Mouse (Mus musculus) heart, adult 9 months (tissue): Measurements from ENCODE around the gene Gsdma2.
"Not testable (repeated sequence)": the region's sequence is repeated elsewhere in the genome, so short reads cannot be mapped to it uniquely, and the experiment has no call there.

Source experiments
- DNase-seq, 2 experiments: peaks; one replicate each; pipeline ENCODE4 v3.0.0; 2022; ENCODE audit warnings: low spot score in 2 of 2

Gene Gsdma2

DNA sequence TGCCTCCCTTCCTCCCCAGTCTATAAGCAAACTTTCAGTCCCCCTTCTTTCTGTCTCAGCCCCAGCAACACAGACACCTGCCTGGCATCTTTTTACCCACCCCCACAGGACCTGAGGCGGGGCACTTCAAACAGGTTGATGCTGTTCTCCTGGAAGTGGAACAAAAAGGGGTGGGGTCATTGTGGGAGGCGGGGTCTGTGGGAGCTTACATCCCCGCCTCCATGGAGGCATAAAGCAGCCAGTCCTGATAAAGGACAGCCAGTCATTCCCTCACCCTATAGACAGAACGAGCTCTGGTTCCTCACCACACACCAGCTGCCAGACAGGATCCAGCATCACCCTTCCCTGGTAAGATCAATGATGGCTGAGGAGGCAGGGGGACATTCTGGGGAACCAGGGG, 17.5 kb downstream of the Gsdma2 start, which contains the start of gene Gsdma:
TSS of gene Gsdma (plus strand) at position 261 of the 400 bp plus-strand sequence.
- DNase-seq, result no peak

- DNase-seq, result no peak
Measured at GRCm38 (mm10) chr11:98668984-98669383, 22.4 kb downstream of the Gsdma2 start.

DNA sequence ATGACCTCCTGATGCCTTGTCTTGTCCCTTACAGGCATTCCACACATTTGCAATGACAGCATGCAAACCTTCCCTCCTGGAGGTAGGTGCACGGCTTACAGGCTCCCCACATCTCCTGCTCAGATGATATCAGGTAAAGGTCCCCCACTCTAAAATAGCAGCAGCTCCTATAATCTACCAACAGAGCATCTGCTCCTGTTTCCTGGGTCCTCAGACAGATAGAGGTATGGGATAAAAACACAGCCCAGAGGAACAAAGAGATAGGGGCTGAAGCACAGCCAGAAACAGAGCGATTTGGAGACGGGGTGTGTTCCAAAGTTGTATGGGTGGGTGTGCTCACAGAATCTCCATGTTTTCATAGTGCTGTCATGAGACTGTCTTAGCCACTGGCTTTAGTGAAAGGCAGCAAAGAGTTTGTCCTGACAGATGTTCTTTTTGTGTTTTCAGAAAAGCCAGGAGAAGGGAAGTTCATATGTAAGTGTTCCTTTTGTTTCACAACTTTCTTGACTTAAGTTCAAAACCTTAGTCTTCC, 24.8 kb downstream of the Gsdma2 start:
- DNase-seq, result no peak

GRCm38 (mm10) chr11:98671857-98672256, 25.3 kb downstream of the Gsdma2 start:
- DNase-seq, result no peak

- no peak for DNase-seq
Measured at GRCm38 (mm10) chr11:98672482-98672881, 25.9 kb downstream of the Gsdma2 start.

- peak; percentile 27 to 43 for DNase-seq
Measured at GRCm38 (mm10) chr11:98673136-98673535, 26.6 kb downstream of the Gsdma2 start.

DNA sequence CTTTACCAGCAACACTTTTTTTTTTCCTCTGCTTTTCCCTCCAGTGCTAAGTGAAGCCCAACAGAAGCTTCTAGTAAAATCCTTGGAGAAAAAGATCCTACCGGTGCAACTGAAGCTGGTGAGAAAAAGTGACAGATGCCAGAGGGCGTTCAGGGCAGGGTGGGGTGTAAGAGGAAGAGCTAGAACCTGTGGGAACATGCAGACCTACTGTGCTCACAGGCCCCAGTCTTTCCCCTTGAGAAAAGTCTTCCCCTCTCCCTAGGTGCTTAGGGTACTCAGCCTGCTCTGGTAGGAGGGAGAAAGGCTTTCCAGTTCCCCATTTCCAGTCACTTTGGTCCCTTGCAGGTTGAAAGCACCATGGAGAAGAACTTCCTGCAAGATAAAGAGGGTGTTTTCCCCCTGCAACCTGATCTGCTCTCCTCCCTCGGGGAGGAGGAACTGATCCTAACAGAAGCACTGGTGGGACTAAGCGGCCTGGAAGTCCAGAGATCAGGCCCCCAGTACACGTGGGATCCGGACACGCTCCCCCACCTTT, 29.3 kb downstream of the Gsdma2 start:
- DNase-seq, result no peak

- DNase-seq, result no peak
Measured at GRCm38 (mm10) chr11:98680023-98680422, 33.5 kb downstream of the Gsdma2 start.

GRCm38 (mm10) chr11:98680595-98680994, 34.0 kb downstream of the Gsdma2 start:
- DNase-seq, result not testable (repeated sequence)

GRCm38 (mm10) chr11:98681186-98681585, 34.6 kb downstream of the Gsdma2 start:
- DNase-seq, result no peak

DNA sequence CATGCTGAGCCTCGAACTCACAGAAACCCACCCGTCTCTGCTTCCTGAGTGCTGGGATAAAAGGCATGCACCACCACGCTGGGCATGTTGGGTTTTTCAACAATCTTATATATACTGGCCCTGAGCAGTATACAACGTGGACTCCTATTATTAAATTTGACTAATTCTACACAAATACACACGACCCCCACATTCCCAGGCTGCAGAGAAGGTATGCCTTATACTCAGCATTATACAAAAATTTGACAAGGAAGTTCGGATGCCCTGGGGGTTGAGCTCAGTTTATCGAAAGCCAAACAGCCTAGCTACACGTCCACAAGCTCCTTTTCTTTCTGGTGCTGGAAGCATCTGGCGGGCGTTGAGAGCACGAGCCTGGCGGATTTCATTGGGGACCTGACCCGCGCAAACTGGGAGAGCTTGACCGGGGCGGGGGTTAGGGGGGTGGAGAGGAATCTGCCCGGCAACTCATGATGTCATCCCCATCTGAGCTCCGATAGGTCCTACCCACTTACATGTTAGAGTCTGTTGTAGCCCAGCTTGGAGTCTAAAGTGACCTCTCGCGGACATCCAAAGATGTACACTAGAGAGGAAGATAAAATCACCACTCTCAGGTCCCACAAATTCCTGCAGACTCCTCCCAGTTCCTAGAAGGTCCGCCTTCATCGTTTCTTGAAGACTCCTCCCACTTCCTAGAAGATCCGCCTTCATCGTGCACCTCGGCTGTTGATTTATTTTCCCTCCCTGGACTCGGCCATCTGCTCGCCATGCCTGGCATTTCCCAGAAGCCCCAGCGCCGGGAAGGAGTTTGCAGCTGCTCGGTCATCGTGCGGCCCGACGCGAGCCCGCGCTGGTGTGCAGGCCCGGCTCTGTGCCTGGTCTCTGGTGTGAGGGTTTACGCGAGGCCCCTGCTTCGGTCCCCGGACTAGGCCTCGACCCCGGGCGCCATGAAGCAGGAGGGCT, 35.5 kb downstream of the Gsdma2 start, which contains the start of gene Psmd3:
TSS of gene Psmd3 (plus strand) at position 769 of the 960 bp plus-strand sequence.
- DNase-seq, result peak; percentile 95 to 98

GRCm38 (mm10) chr11:98682811-98683210, 36.3 kb downstream of the Gsdma2 start:
- DNase-seq, result no peak

GRCm38 (mm10) chr11:98685642-98686041, 39.1 kb downstream of the Gsdma2 start:
- no peak for DNase-seq

GRCm38 (mm10) chr11:98686976-98687375, 40.4 kb downstream of the Gsdma2 start:
- DNase-seq, result no peak

DNA sequence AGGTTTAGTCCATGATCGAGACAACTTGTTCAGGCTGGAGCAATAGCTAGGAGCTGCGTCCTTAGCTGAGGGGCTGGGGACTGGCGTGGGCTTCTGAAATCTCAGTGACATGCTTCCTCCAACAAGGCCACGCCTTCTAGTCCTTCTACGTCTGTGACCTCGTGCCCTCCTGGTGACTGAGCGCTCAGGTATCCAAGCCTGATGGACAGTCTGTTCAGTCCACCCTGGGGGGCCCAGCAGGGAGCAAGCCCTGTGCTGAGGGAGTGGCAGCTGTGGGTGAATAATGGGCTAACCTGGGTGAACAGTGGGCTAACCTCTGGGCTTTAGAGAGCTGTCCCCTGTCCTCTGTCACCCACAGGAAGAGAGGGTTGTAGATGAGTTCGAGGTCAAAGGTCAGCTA, 41.5 kb downstream of the Gsdma2 start:
- DNase-seq, result no peak

- DNase-seq, result no peak
Measured at GRCm38 (mm10) chr11:98693201-98693600, 46.6 kb downstream of the Gsdma2 start.

DNA sequence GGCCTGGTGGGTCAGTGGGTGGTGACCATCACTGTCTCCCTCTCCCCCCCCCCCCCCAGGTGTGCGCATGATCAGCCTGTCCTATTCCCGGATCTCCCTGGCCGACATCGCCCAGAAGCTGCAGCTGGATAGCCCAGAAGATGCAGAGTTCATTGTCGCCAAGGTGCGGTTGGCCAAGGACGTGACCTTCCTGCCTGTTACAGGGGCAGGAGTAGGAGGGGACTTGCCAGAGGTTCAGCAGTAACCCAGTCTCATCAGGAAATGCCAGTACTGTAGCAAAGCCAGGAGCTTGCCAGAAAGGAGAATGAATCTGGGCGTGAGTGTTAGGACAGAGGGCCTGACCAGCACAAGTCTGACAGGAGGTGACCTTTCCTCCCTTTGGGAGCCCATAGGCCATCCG, 47.2 kb downstream of the Gsdma2 start:
- no peak for DNase-seq

GRCm38 (mm10) chr11:98694301-98694700, 47.7 kb downstream of the Gsdma2 start:
- no peak for DNase-seq

GRCm38 (mm10) chr11:98695408-98695807, 48.8 kb downstream of the Gsdma2 start:
- no peak for DNase-seq

DNA sequence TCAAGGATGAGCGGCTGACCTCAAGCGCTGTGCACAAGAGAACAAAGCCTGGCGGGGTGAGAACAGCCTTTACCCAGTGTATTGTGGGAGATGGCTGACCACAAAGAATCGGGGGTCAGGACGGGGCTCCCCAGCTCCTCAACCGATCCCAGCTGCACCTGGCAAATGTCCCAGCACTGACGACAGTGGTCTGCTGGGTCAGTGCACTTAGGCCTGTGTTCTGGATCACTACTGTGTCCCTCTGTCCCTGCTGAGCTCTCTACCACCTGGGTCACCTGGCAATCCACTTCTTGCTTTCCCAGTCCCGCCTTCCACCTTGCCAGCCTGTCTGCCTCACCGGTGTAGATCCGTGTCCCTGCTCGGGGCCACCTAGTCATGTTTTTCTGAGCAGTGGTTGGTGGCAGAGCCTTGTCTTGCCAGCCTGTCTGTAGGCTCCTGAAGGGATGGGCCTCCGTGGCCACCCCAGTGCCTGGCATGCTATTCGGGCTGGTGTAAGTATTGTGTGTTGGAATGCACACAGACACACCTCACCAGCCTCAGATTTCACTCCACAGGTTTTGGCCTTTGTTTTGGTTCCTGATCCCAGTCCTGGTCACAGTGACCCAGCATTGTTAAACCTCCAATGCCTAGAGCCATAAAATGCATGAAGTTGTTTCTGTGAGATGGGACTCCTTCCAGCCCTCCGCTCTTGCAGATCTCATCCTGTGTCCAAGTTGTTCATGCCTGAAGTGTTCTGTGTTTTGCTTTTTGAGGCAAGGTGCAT, 50.1 kb downstream of the Gsdma2 start:
- no peak for DNase-seq

DNA sequence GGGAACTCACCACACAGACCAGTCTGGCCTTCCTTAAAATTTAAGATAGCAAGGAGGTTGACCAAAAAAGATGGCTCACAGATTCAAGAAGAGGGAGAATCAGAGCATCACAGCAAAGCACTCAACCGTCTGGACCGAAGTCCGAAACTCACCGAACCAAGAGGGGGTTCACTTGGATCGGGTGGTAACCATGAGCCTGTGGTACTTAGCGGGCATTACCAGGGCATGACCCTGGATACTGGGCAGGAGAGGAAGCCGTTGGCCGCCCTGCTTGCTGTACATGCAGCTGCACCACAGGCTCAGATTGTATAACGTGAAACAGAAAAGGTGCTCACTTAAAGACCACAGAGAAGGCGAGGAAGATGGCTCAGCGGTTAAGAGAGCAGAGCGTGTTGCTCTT, 50.7 kb downstream of the Gsdma2 start:
- no peak for DNase-seq
